Mouse (Mus musculus): ENCODE data around the gene Cyp4v3.
"Not testable (repeated sequence)": the region's sequence is repeated elsewhere in the genome, so short reads cannot be mapped to it uniquely, and the experiment has no call there.

Gene Cyp4v3

GRCm38 (mm10) chr8:45332685-45333409 is at the start of gene Cyp4v3:
TSS of gene Cyp4v3 (minus strand) at chr8:45333216.
- DNase-seq (ENCODE audit: low spot score in 2 of 2) = peak; percentile 64 to 70

GRCm38 (mm10) chr8:45381963-45382347 is 48.9 kb upstream of the Cyp4v3 start, which contains the start of gene Fam149a:
TSS of gene Fam149a (minus strand) at chr8:45382291.
- peak; percentile 30 to 37 for DNase-seq (ENCODE audit: low spot score in 2 of 2)

- no peak for DNase-seq (ENCODE audit: low spot score in 2 of 2)
These were observed 48.3 kb upstream of the Cyp4v3 start for GRCm38 (mm10) chr8:45381075-45381962.

- no peak for DNase-seq (ENCODE audit: low spot score in 2 of 2)
These were observed 47.6 kb upstream of the Cyp4v3 start for GRCm38 (mm10) chr8:45380598-45380997.

- DNase-seq (ENCODE audit: low spot score in 2 of 2) = no peak
These were observed 41.1 kb upstream of the Cyp4v3 start for GRCm38 (mm10) chr8:45374071-45374470.

GRCm38 (mm10) chr8:45367154-45367553 is 34.1 kb upstream of the Cyp4v3 start:
- no peak for DNase-seq (ENCODE audit: low spot score in 2 of 2)

GRCm38 (mm10) chr8:45363220-45363619 is 30.2 kb upstream of the Cyp4v3 start:
- no peak for DNase-seq (ENCODE audit: low spot score in 2 of 2)

GRCm38 (mm10) chr8:45362323-45362722 is 29.3 kb upstream of the Cyp4v3 start:
- peak; percentile 43 to 57 for DNase-seq (ENCODE audit: low spot score in 2 of 2)

GRCm38 (mm10) chr8:45359091-45359605 is 26.1 kb upstream of the Cyp4v3 start:
- DNase-seq (ENCODE audit: low spot score in 2 of 2) = no peak

- DNase-seq (ENCODE audit: low spot score in 2 of 2) = peak; percentile 56 to 63
These were observed 25.3 kb upstream of the Cyp4v3 start for GRCm38 (mm10) chr8:45358132-45358918.

GRCm38 (mm10) chr8:45355809-45356208 is 22.8 kb upstream of the Cyp4v3 start:
- no peak for DNase-seq (ENCODE audit: low spot score in 2 of 2)

- DNase-seq (ENCODE audit: low spot score in 2 of 2) = peak; percentile 35 to 55
These were observed 12.0 kb upstream of the Cyp4v3 start for GRCm38 (mm10) chr8:45345031-45345430.

- DNase-seq (ENCODE audit: low spot score in 2 of 2) = no peak
These were observed 11.3 kb upstream of the Cyp4v3 start for GRCm38 (mm10) chr8:45344298-45344697.

GRCm38 (mm10) chr8:45341630-45342628 is 8.9 kb upstream of the Cyp4v3 start:
- no peak for DNase-seq (ENCODE audit: low spot score in 2 of 2)

- no peak for DNase-seq (ENCODE audit: low spot score in 2 of 2)
These were observed 477 bp upstream of the Cyp4v3 start for GRCm38 (mm10) chr8:45333493-45333892.

GRCm38 (mm10) chr8:45330856-45331255 is 2.2 kb downstream of the Cyp4v3 start:
- DNase-seq (ENCODE audit: low spot score in 2 of 2) = no peak

GRCm38 (mm10) chr8:45329206-45329980 is 3.6 kb downstream of the Cyp4v3 start:
- DNase-seq (ENCODE audit: low spot score in 2 of 2) = no peak

GRCm38 (mm10) chr8:45327076-45327475 is 5.9 kb downstream of the Cyp4v3 start:
- not testable (repeated sequence) for DNase-seq (ENCODE audit: low spot score in 2 of 2)

GRCm38 (mm10) chr8:45324151-45324550 is 8.9 kb downstream of the Cyp4v3 start:
- no peak for DNase-seq (ENCODE audit: low spot score in 2 of 2)

- DNase-seq (ENCODE audit: low spot score in 2 of 2) = no peak
These were observed 11.7 kb downstream of the Cyp4v3 start for GRCm38 (mm10) chr8:45321365-45321764.

Measured in right cerebral cortex, postnatal 10 days (tissue).